Mouse (Mus musculus): ENCODE measurements around the gene Thy1. TPM values are rescaled to one million over a fixed set of nuclear protein-coding genes. Genes with fewer than 3 reads are reported as not detected.

Thy1 gene
- polyA plus RNA-seq, 1 experiment from 2014 or later, result not detected

DNA sequence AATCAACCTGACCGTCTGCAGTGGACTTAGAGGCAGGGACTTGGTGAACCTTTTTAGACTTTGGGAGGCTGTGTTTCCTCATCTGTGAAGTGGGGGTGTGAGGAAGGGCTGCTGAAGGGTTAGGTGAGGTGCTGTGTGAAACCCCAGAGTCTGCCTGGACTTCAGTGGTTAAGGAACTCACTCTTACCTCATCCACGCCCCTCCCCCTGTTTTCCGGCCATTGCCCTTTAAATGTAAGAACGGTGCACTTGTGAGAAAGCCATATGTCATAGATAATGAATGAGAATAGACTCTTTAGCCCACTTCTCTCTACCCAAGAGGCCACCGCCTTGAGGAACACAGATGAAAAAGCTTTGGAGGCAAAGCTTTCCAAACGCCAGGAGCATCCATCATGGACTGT is 29.4 kb upstream of the Thy1 start:
- TF ChIP-seq CTCF (IDR thresholded peaks at IDR 0.05), result no peak
- in situ Hi-C loops (cut with MboI; ENCODE audit: low pct_unique_long_range_greater_than_20kb), result no loop called here
- H3K27me3 ChIP-seq, result peaks cover 12% of the 10 kb centered on the region
- POLR2A ChIA-PET, result no interaction called here
- CTCF ChIA-PET, result no interaction called here
- ATAC-seq (no peak), DNase-seq (ENCODE audit: low read depth, low spot score) (no peak)

GRCm38 (mm10) chr9:44016304-44016703 is 26.9 kb upstream of the Thy1 start:
- ChIA-PET CTCF (no interaction called here), POLR2A (no interaction called here)
- TF ChIP-seq CTCF (IDR thresholded peaks at IDR 0.05), result no peak
- peaks cover 8% of the 10 kb centered on the region for H3K27me3 ChIP-seq
- in situ Hi-C loops (cut with MboI; ENCODE audit: low pct_unique_long_range_greater_than_20kb), result no loop called here
- ATAC-seq (no peak), DNase-seq (ENCODE audit: low read depth, low spot score) (no peak)

GRCm38 (mm10) chr9:44017846-44018245 is 25.3 kb upstream of the Thy1 start:
- no peak for DNase-seq (ENCODE audit: low read depth, low spot score)
- no peak for TF ChIP-seq CTCF (IDR thresholded peaks at IDR 0.05)
- ATAC-seq, result no peak
- ChIA-PET POLR2A (no interaction called here), CTCF (interaction anchor here (1.2 kb wide), 1 partner anchor 10 kb away, joined by 3 read pairs; no protein-coding TSS in a partner anchor)
- in situ Hi-C loops (cut with MboI; ENCODE audit: low pct_unique_long_range_greater_than_20kb), result no loop called here
- peaks cover 4% of the 10 kb centered on the region for H3K27me3 ChIP-seq

GRCm38 (mm10) chr9:44020001-44020400 is 23.2 kb upstream of the Thy1 start:
- ChIA-PET CTCF (no interaction called here), POLR2A (no interaction called here)
- in situ Hi-C loops (cut with MboI; ENCODE audit: low pct_unique_long_range_greater_than_20kb), result no loop called here
- no peak for TF ChIP-seq CTCF (IDR thresholded peaks at IDR 0.05)
- no peak for DNase-seq (ENCODE audit: low read depth, low spot score)
- no peak for ATAC-seq
- peaks cover 3% of the 10 kb centered on the region for H3K27me3 ChIP-seq

DNA sequence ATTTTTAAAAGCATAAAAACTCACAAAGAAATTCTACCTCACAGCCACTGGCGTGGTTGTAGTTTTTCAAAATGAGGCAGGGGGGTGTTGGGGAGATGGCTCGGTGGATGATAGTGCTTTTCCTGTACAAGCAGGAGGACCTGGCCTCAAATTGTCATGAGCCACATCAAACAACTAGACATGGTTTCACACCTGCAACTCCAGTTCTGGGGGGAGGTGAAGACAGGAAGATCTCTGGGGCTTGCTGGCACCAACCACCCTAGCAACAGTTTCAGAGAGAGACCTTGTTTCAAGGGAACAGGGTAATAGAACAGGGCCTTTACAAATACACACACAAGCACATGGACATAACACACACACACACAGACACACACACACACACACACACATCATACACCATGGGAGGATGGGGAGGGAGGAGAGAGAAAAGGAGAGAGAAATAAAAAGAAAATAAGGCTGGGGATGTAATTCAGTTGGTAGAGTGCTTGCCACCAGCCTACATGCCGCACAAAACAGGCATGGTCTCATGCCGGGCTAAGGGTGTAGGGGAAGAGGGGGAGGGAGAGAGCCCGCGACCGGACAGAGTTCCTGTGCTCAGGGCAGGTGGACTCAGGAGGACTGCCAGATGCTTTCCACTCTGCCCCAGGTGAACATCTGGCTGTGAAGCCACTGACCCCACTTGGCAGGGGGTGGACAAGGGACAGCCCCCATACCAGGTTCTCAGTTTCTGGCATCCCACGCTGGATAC is 20.9 kb upstream of the Thy1 start:
- in situ Hi-C loops (cut with MboI; ENCODE audit: low pct_unique_long_range_greater_than_20kb), result no loop called here
- no peak for TF ChIP-seq CTCF (IDR thresholded peaks at IDR 0.05)
- H3K27me3 ChIP-seq, result no peaks in the 10 kb centered on the region
- no peak for DNase-seq (ENCODE audit: low read depth, low spot score)
- no peak for ATAC-seq
- ChIA-PET POLR2A (interaction anchor here (0.6 kb wide), 1 partner anchor 202 kb away, joined by 3 read pairs; no protein-coding TSS in a partner anchor), CTCF (no interaction called here)

GRCm38 (mm10) chr9:44024096-44024495 is 19.1 kb upstream of the Thy1 start:
- POLR2A ChIA-PET, result no interaction called here

DNA sequence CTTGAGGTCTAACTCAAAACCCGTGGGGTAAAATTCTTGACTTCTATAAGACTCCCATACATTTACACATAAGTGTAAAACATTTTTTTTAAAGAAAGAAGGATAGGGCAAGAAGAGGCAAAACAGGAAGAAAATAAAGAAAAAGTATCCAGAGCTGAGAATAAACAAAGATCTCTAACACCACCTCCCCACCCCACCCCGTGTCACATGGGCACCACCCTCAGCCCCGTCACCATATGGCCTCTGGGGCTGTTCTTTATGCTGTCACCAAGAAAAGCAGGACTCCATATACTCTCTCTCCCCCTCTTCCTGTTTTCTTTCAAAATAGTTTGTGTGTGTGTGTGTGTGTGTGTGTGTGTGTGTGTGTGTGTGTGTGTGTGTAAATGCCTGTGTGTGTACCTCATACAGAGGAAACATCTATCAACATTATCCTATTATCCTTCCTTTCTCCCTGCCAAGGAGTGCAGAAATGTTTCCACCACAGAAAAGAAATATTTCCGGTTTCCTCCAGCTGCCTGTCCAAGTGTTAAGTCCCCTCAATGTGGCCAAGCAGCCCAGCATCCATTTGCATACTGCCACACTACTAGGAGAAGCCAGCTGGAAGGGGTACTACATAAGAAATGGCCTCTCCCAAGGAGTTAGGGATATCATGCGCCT is 13.5 kb upstream of the Thy1 start:
- DNase-seq (ENCODE audit: low read depth, low spot score) (no peak), ATAC-seq (no peak)
- POLR2A ChIA-PET, result no interaction called here
- TF ChIP-seq CTCF (IDR thresholded peaks at IDR 0.05), result no peak
- CTCF ChIA-PET, result interaction anchor here (0.7 to 1.6 kb wide), 3 partner anchors 9 to 11 kb away, joined by 3 to 7 read pairs (median 4); no protein-coding TSS in a partner anchor
- in situ Hi-C loops (cut with MboI; ENCODE audit: low pct_unique_long_range_greater_than_20kb), result no loop called here
- no peaks in the 10 kb centered on the region for H3K27me3 ChIP-seq

More at GRCm38 (mm10) chr9:44024096-44024495, 19.1 kb upstream of the Thy1 start:
- DNase-seq (ENCODE audit: low read depth, low spot score) (no peak), ATAC-seq (no peak)
- no peak for TF ChIP-seq CTCF (IDR thresholded peaks at IDR 0.05)
- H3K27me3 ChIP-seq, result no peaks in the 10 kb centered on the region
- CTCF ChIA-PET, result no interaction called here
- in situ Hi-C loops (cut with MboI; ENCODE audit: low pct_unique_long_range_greater_than_20kb), result no loop called here

- TF ChIP-seq CTCF (IDR thresholded peaks at IDR 0.05), result no peak
- ATAC-seq, result no peak
- POLR2A ChIA-PET, result no interaction called here
- H3K27me3 ChIP-seq, result no peaks in the 10 kb centered on the region
- in situ Hi-C loops (cut with MboI; ENCODE audit: low pct_unique_long_range_greater_than_20kb), result no loop called here
- DNase-seq (ENCODE audit: low read depth, low spot score), result no peak
- CTCF ChIA-PET, result interaction anchor here (0.7 to 1.6 kb wide), 3 partner anchors 8 to 10 kb away, joined by 3 to 7 read pairs (median 4); no protein-coding TSS in a partner anchor
Measured at GRCm38 (mm10) chr9:44030646-44031045, 12.5 kb upstream of the Thy1 start.

DNA sequence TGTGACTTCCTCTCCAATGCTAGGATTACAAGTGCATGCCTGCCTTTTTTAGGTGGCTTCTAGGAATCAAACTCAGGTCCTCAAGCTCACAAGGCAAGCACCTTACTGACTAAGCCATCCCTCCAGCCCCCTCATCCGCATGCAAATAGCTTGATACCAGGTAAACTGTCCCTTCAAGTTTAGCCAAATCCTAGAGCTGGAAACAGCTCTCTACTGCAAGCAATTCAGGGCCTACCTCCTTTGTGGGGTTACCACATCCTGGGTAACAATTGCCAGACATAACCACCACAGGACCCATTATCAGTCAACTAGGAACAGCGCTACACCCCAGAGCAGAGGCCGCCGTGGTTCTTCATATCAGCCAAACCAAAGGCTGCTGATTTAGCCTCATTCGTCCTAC is 12.1 kb upstream of the Thy1 start:
- H3K27me3 ChIP-seq, result no peaks in the 10 kb centered on the region
- ChIA-PET POLR2A (no interaction called here), CTCF (no interaction called here)
- DNase-seq (ENCODE audit: low read depth, low spot score) (no peak), ATAC-seq (no peak)
- in situ Hi-C loops (cut with MboI; ENCODE audit: low pct_unique_long_range_greater_than_20kb), result no loop called here
- TF ChIP-seq CTCF (IDR thresholded peaks at IDR 0.05), result no peak

DNA sequence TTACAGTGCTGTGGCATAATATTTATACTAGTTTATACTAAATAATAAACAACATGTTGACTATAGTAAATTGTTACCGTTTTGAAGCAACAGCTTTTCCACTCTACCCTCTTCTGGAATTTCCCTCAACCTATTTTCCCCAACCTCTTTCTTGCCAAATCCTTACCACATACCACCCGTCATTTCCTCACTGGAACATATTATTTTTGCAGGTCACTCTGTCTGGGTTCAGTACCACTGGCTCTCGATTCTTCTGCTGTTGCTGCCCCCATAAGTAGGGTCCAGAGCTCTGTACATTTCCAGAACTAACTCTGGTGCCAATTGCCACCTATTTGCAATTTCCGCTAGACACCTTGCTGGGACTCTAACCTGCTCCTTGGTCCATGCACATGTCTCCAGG is 11.2 kb upstream of the Thy1 start:
- in situ Hi-C loops (cut with MboI; ENCODE audit: low pct_unique_long_range_greater_than_20kb), result no loop called here
- TF ChIP-seq CTCF (IDR thresholded peaks at IDR 0.05), result no peak
- ATAC-seq, result no peak
- H3K27me3 ChIP-seq, result no peaks in the 10 kb centered on the region
- no peak for DNase-seq (ENCODE audit: low read depth, low spot score)
- ChIA-PET CTCF (interaction anchor here (0.9 kb wide), 1 partner anchor 84 kb away, joined by 3 read pairs; no protein-coding TSS in a partner anchor), POLR2A (no interaction called here)

DNA sequence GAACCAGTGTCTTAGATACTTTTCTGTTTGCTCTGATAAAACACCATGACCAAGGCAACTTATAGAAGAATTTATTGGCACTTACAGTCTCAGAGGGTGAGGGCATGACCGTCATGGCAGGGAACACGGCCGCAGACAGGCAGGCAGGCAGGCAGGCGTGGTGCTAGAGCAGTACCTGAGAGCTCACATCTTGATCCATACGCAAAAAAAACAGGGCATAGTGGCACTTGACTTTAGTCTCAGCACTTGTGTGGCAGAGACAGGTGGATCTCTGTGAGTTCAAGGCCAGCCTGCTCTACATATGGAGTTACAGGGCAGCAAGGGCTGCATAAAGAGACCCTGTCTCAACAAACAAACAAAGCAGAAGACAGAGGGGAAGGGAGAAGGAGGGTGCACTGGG is 9.9 kb upstream of the Thy1 start:
- in situ Hi-C loops (cut with MboI; ENCODE audit: low pct_unique_long_range_greater_than_20kb), result no loop called here
- no peaks in the 10 kb centered on the region for H3K27me3 ChIP-seq
- DNase-seq (ENCODE audit: low read depth, low spot score) (no peak), ATAC-seq (no peak)
- no peak for TF ChIP-seq CTCF (IDR thresholded peaks at IDR 0.05)
- ChIA-PET POLR2A (no interaction called here), CTCF (no interaction called here)
